Mouse (Mus musculus) liver, embryonic 13.5 days (tissue): ENCODE results near the gene Fitm1. TPM values are rescaled to one million over a fixed set of nuclear protein-coding genes. Genes with fewer than 3 reads are reported as not detected.

Experiments
- ATAC-seq: fragments of 200-750 bp; cut with Nextera tagmentation; 2 replicates; pipeline ENCODE4 v1.8.0; 2017; ENCODE audit warnings: low read depth, mild to moderate bottlenecking, moderate number of reproducible peaks, moderate library complexity
- DNase-seq: peaks from one replicate; pipeline ENCODE4 v3.0.0; 2022
- H3K27ac ChIP-seq: fragments of 300-500 bp; sonication (generic); 2 replicates; pipeline ENCODE4 v1.5.1; 2015; ENCODE audit warnings: moderate library complexity, mild to moderate bottlenecking, inconsistent platforms
- H3K27me3 ChIP-seq: fragments of 300-500 bp; sonication (generic); 2 replicates; pipeline ENCODE4 v1.6.1; 2015; ENCODE audit warnings: mild to moderate bottlenecking, inconsistent platforms
- H3K36me3 ChIP-seq: fragments of 300-500 bp; sonication (generic); 2 replicates; pipeline ENCODE4 v1.6.1; 2015; ENCODE audit warnings: mild to moderate bottlenecking, inconsistent platforms
- H3K4me1 ChIP-seq: fragments of 300-500 bp; sonication (generic); replicated peaks from 2 replicates; pipeline ENCODE4 v1.6.1; 2015; ENCODE audit warnings: inconsistent platforms
- H3K4me2 ChIP-seq: fragments of 300-500 bp; sonication (generic); 2 replicates; pipeline ENCODE4 v1.6.1; 2015; ENCODE audit warnings: inconsistent platforms, mild to moderate bottlenecking, moderate library complexity
- H3K4me3 ChIP-seq: fragments of 300-500 bp; sonication (generic); replicated peaks from 2 replicates; pipeline ENCODE4 v1.5.1; 2015; ENCODE audit warnings: mild to moderate bottlenecking, inconsistent platforms
- H3K9ac ChIP-seq: fragments of 300-500 bp; sonication (generic); 2 replicates; pipeline ENCODE4 v1.6.1; 2015; ENCODE audit warnings: mild to moderate bottlenecking, inconsistent platforms
- H3K9me3 ChIP-seq: fragments of 300-500 bp; sonication (generic); replicated peaks from 2 replicates; pipeline ENCODE4 v1.6.1; 2016; ENCODE audit warnings: inconsistent platforms
- WGBS: fragments of 180-500 bp; shearing (Covaris S2); methylation state at CpG from one replicate; pipeline ENCODE4 v1.1.7; 2015; ENCODE audit not compliant: insufficient replicate concordance; 5-methylcytosine and 5-hydroxymethylcytosine counted together
- polyA plus RNA-seq: library from polyadenylated mRNA; unstranded; fragments of >200 nt; fragmentation: Nextera tagmentation; extraction: Ambion mirVana; gene quantifications from 2 replicates; pipeline ENCODE4 v1.2.1, GENCODE M21; 2015

Gene Fitm1
- polyA plus RNA-seq, 1 experiment from 2014 or later: 0.51 TPM

- DNase-seq: no peak
- Histone ChIP-seq H3K36me3 (peaks cover 88% of the 10 kb centered on the region), H3K9me3 (no peaks in the 10 kb centered on the region), H3K27ac (peak within 1 kb of the TSS; percentile 92), H3K27me3 (no peaks in the 10 kb centered on the region), H3K4me2 (peak within 1 kb of the TSS; percentile 85), H3K4me3 (peak within 1 kb of the TSS; percentile 64), H3K9ac (peak within 1 kb of the TSS; percentile 78), H3K4me1 (peaks cover 60% of the 10 kb centered on the region)
- 78% methylated on average over 7 of the region's 7 CpGs for WGBS
- ATAC-seq: no peak
Observed at GRCm38 (mm10) chr14:55603271-55603632, 27.8 kb downstream of the Fitm1 start, which contains the start of gene Irf9. Gene Irf9, plus strand, starts transcription at chr14:55603571.

GRCm38 (mm10) chr14:55603633-55604576 lies 28.5 kb downstream of the Fitm1 start:
- H3K27me3 ChIP-seq: no peaks in the 10 kb centered on the region
- H3K9me3 ChIP-seq: no peaks in the 10 kb centered on the region
- WGBS: 11% methylated on average over 19 of the region's 19 CpGs
- peak overlapping the region; percentile 92 for H3K27ac ChIP-seq
- ATAC-seq (peak; percentile 93), DNase-seq (peak; percentile 94)
- H3K4me3 ChIP-seq: peak overlapping the region; percentile 64
- peak overlapping the region; percentile 85 for H3K4me2 ChIP-seq
- H3K4me1 ChIP-seq: peaks cover 65% of the 10 kb centered on the region
- H3K9ac ChIP-seq: peak overlapping the region; percentile 78
- peaks cover 88% of the 10 kb centered on the region for H3K36me3 ChIP-seq

- Histone ChIP-seq H3K4me3 (peak overlapping the region; percentile 64), H3K4me1 (peaks cover 65% of the 10 kb centered on the region), H3K27ac (peak overlapping the region; percentile 90), H3K9ac (peak overlapping the region; percentile 78), H3K27me3 (no peaks in the 10 kb centered on the region), H3K9me3 (no peaks in the 10 kb centered on the region), H3K4me2 (peak overlapping the region; percentile 85), H3K36me3 (peaks cover 88% of the 10 kb centered on the region)
- 85% methylated on average over 11 of the region's 11 CpGs for WGBS
- ATAC-seq (no peak), DNase-seq (no peak)
Observed at GRCm38 (mm10) chr14:55604823-55605222, 29.4 kb downstream of the Fitm1 start.

GRCm38 (mm10) chr14:55605743-55606459 lies 30.5 kb downstream of the Fitm1 start:
- H3K4me1 ChIP-seq: peaks cover 65% of the 10 kb centered on the region
- peak overlapping the region; percentile 85 for H3K4me2 ChIP-seq
- peaks cover 86% of the 10 kb centered on the region for H3K36me3 ChIP-seq
- WGBS: 66% methylated on average over 16 of the region's 16 CpGs
- peak; percentile 30 for ATAC-seq
- peak overlapping the region; percentile 77 for H3K27ac ChIP-seq
- H3K9me3 ChIP-seq: no peaks in the 10 kb centered on the region
- DNase-seq: peak; percentile 31
- peak overlapping the region; percentile 64 for H3K4me3 ChIP-seq
- peak overlapping the region; percentile 78 for H3K9ac ChIP-seq
- H3K27me3 ChIP-seq: no peaks in the 10 kb centered on the region

GRCm38 (mm10) chr14:55608339-55608738 lies 32.9 kb downstream of the Fitm1 start:
- peaks cover 63% of the 10 kb centered on the region for H3K36me3 ChIP-seq
- WGBS: 90% methylated on average over 6 of the region's 6 CpGs
- no peaks in the 10 kb centered on the region for H3K9me3 ChIP-seq
- ATAC-seq: no peak
- no peak overlapping the region for H3K9ac ChIP-seq
- H3K27me3 ChIP-seq: no peaks in the 10 kb centered on the region
- peaks cover 62% of the 10 kb centered on the region for H3K4me1 ChIP-seq
- H3K4me3 ChIP-seq: no peak overlapping the region
- no peak overlapping the region for H3K27ac ChIP-seq
- DNase-seq: no peak
- H3K4me2 ChIP-seq: 0 out of 2 replicates have a peak overlapping the region, but pooled peaks have one; percentile 6

GRCm38 (mm10) chr14:55613346-55613745 lies 37.9 kb downstream of the Fitm1 start:
- H3K9me3 ChIP-seq: no peaks in the 10 kb centered on the region
- H3K36me3 ChIP-seq: peaks cover 25% of the 10 kb centered on the region
- H3K9ac ChIP-seq: no peak overlapping the region
- no peak overlapping the region for H3K4me2 ChIP-seq
- H3K4me3 ChIP-seq: no peak overlapping the region
- 60% methylated on average over 6 of the region's 6 CpGs for WGBS
- ATAC-seq: no peak
- peaks cover 59% of the 10 kb centered on the region for H3K4me1 ChIP-seq
- peak overlapping the region; percentile 82 for H3K27ac ChIP-seq
- DNase-seq: no peak
- H3K27me3 ChIP-seq: no peaks in the 10 kb centered on the region

GRCm38 (mm10) chr14:55614565-55615178 lies 39.3 kb downstream of the Fitm1 start:
- H3K9ac ChIP-seq: peak overlapping the region; percentile 36; the same call in 1 of the 2 replicates
- H3K4me3 ChIP-seq: no peak overlapping the region
- 26% methylated on average over 7 of the region's 7 CpGs for WGBS
- DNase-seq (peak; percentile 54), ATAC-seq (peak; percentile 81)
- H3K27ac ChIP-seq: peak overlapping the region; percentile 89
- no peaks in the 10 kb centered on the region for H3K9me3 ChIP-seq
- peaks cover 12% of the 10 kb centered on the region for H3K36me3 ChIP-seq
- peaks cover 61% of the 10 kb centered on the region for H3K4me1 ChIP-seq
- no peaks in the 10 kb centered on the region for H3K27me3 ChIP-seq
- 0 out of 2 replicates have a peak overlapping the region, but pooled peaks have one; percentile 19 for H3K4me2 ChIP-seq

- peaks cover 2% of the 10 kb centered on the region for H3K36me3 ChIP-seq
- 62% methylated on average over 2 of the region's 2 CpGs for whole genome bisulfite sequencing
- peaks cover 61% of the 10 kb centered on the region for H3K4me1 ChIP-seq
- no peak overlapping the region for H3K4me3 ChIP-seq
- H3K9me3 ChIP-seq: no peaks in the 10 kb centered on the region
- ATAC-seq (no peak), DNase-seq (no peak)
- H3K4me2 ChIP-seq: no peak overlapping the region
- no peaks in the 10 kb centered on the region for H3K27me3 ChIP-seq
- H3K27ac ChIP-seq: peak overlapping the region; percentile 89
- no peak overlapping the region for H3K9ac ChIP-seq
Observed at GRCm38 (mm10) chr14:55615876-55616275, 40.5 kb downstream of the Fitm1 start.

GRCm38 (mm10) chr14:55616844-55617243 lies 41.4 kb downstream of the Fitm1 start:
- Histone ChIP-seq H3K4me3 (no peak overlapping the region), H3K27ac (peak overlapping the region; percentile 59), H3K4me2 (no peak overlapping the region), H3K4me1 (peaks cover 65% of the 10 kb centered on the region), H3K9me3 (no peaks in the 10 kb centered on the region), H3K27me3 (no peaks in the 10 kb centered on the region), H3K9ac (0 out of 2 replicates have a peak overlapping the region, but pooled peaks have one; percentile 62), H3K36me3 (no peaks in the 10 kb centered on the region)
- ATAC-seq: no peak
- DNase-seq: no peak
- WGBS: 55% methylated on average over 2 of the region's 2 CpGs

GRCm38 (mm10) chr14:55617822-55618221 lies 42.4 kb downstream of the Fitm1 start, which contains the start of gene Rec8:
Gene Rec8, plus strand, starts transcription at chr14:55618037.
- Histone ChIP-seq H3K9me3 (no peaks in the 10 kb centered on the region), H3K27ac (peak within 1 kb of the TSS; percentile 59), H3K4me1 (peaks cover 66% of the 10 kb centered on the region), H3K36me3 (no peaks in the 10 kb centered on the region), H3K4me3 (peak within 1 kb of the TSS; percentile 51), H3K27me3 (no peaks in the 10 kb centered on the region), H3K4me2 (peak within 1 kb of the TSS; percentile 77), H3K9ac (peak within 1 kb of the TSS; percentile 62)
- WGBS: 21% methylated on average over 21 of the region's 21 CpGs
- peak; percentile 39 for DNase-seq
- ATAC-seq: peak; percentile 73
